Mouse (Mus musculus) left cerebral cortex, postnatal 10 days (tissue): ENCODE results near the gene Trip10. TPM values are rescaled to one million over a fixed set of nuclear protein-coding genes. Genes with fewer than 3 reads are reported as not detected.

Experiments used
- DNase-seq, 2 experiments: peaks; one replicate each; pipeline ENCODE4 v3.0.0; 2021 to 2022; ENCODE audit warnings: low spot score in 2 of 2, mixed read lengths in 1 of 2; ENCODE audit errors: extremely low spot score in 1 of 2
- intact Hi-C: fragments of 180-260 bp; cut with DNase I; formaldehyde crosslinking; loops from one replicate; pipeline ENCODE4 v1.15.1; 2025
- microRNA-seq: library from miRNA; unstranded; fragments of <30 nt; microRNA quantifications from one replicate; pipeline ENCODE4 v1.2.0, GENCODE M21; 2022
- total RNA-seq, 2 experiments: library from RNA; stranded (reverse); gene quantifications; 2 replicates each; pipeline ENCODE4 v1.2.3; 2021

The Trip10 gene
- total RNA-seq, 2 experiments from 2014 or later: 4.6 to 6.7 TPM

DNA sequence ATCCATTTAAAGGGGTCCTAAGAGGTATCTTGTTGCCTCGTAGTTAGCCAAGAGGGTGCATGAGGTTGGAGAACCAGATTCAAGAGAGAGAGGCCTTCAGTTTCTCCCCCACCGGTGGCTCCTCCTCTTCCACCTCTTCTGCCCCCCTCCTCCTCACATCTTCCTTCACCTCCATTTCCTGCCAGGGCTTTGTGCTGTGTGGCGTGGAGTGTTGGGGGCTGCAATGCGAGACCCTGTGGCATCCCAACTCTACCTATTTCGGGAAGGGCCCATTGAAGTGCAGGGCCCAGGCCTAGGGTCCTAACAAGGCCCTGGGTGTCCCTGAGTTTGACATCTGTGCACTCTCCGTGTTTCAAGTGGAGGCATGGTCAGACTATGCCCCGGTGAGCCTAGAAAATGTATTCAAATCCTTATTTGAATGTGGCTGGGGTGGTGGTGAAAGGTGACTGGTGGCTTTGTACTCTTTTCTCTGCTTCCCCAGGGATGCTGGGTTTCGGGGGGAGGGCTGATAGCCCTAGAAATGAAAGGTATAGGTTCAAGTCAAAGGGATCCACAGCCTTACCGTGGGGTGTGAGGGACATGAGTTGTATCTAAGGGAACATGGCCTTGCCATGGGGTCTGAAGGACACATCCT, 30.5 kb downstream of the Trip10 start:
- intact Hi-C loops: no loop called here

DNA sequence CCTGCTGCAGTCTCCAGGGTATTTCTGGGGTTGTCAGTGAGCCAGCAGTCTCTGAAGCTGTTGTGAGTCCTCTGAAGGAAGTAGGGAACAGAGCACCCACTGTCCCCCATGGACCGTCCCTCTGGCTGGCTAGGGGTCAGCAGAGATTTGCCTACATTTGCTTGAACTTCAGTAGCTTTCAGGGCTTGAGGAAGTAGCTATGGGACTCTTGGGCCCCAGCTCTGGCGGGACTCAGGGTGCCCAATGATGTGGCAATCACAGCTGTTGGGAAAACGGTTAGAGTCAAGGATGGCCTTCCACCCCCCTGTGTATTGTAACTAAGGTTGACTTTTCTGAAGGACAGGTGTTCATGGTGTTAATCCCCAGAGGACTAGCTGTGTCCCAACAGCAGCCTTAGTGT, 31.2 kb downstream of the Trip10 start:
- intact Hi-C loops: no loop called here
- no peak for DNase-seq

More for the DNA sequence above, 30.5 kb downstream of the Trip10 start:
- DNase-seq: no peak

DNA sequence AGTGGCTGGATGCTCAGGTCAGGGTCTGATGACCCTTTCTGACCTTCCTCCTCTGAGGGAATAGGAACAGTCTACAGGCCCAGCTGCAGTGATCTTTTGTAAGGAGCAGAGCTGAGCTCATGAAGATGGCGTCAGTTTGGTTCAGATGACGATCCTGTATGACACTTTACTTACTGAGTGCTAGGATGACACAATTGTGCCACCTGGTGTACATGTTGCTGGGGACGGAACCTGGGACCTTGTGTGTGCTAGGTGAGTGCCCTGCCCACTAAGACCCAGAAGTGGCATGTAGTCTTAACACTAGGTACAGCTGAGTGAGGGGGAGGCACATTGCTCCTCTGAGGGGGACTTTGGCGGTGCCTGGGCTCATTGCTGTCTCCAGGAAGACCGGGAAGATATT, 34.7 kb downstream of the Trip10 start:
- no peak for DNase-seq
- intact Hi-C loops: no loop called here

DNA sequence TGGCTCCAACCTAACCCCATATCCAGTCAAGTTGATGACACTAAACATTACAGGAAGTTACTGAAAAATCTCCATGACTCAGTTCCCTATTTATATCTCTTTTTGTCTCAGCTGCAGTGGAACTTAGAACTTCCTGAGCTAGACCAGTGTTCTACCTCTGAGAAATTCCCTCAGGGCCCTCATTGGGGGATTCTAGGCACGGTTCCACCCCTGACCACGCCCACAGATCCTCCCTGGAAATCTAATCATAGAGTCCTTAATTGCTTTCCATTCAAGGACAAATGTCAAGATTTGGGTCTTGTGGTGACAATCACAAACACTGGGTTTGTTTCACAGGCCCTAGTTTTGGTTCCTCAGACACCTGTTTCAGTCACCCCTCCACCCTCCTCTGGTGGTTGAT, 35.8 kb downstream of the Trip10 start:
- intact Hi-C loops: no loop called here
- no peak for DNase-seq

DNA sequence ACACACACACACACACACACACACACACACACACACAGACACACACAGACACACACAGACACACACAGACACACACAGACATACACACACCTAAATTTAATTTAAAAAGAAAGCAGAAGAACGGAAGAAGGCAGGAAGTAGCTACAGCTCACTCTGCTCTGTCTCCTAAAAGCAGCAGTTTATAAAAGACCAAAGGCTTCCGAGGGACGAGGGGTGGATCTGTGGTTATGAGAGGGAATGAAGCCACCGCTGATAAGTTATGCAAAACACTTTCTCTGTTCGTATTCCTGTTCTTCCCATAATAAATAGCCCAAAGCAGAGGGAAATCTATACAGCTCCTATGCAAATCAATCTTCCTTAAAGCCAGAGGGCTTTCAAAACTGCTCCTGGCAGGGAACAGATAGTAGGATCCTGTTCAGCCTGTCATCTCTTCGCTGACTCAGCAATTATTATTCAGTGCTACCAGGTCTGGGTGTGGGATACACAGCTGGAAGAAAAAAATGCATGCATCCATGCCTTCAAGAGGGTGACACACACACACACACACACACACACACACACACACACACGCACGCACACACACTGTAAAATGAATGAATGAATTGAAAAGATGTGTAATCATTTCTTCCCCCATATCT, 37.6 kb downstream of the Trip10 start:
- DNase-seq: no peak
- intact Hi-C loops: no loop called here

DNA sequence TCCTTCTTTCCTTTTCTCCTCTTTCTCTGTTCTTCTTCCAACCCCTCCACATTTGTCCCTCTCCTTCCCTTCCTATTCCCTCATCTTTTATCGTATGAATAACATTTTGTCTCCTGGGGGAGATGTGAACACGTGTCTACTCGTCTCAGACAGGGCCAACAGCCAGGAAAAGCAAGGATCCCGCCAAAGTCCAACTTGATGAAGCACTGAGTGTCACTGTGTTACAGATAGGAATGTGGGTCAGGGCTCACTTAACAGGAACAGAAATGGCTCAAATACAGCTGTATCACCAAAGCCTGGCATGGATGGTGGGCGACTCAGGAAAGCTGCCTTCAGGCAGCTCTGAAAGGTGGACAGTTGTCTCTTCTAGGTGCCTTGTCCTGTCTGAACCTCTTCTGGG, 40.0 kb downstream of the Trip10 start:
- intact Hi-C loops: no loop called here
- DNase-seq: no peak

DNA sequence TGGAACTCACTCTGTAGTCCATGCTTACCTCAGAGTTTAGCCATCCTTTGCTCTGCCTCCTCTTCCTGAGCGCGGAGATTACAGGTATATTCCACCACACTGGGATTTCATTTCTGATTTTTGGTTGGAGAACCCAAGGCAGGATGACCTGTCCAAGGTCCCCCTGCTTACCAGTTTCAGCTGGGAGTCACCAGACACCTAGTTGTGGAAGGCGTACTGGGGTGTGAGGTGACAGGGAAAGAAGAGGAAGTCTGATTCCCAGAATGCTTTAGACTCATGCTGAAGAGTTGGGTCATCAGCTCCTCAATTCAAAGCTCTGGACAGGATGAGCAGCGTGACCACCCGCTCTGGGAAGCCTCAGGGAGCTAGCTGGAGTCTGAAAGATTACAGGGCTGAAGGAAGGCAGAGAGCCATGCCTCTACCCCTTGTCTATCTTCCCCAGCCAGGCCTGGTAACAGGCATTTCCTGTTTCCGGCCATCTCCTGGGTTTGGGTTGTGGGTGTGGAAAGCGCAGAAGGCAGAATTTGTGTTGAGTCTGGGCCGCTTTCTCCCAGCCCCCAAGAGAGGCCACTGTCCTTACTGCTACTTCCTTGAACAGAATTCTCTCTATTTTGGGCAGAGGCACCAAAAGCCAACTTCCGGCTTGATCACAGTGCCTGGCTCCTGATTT, 40.9 kb downstream of the Trip10 start:
- no peak for DNase-seq
- intact Hi-C loops: no loop called here

DNA sequence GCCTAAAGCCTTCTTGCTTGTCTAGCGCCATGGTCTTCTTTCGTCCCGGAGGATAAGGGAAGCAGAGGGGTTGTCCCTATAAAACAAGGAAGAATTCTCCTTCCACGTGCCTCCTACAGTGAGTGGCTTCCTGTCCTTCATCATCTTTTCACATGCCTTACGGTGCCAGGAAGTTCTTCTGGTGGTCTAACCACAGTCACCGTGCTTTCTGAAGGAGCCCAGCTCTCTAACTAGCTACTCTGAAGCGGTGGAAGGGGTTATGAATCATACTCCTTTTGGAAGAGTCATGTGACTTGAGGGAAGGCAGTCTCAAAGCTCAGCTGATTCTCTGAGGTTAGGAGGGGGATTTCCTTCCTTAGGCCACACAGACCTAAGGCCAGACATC, 41.4 kb downstream of the Trip10 start:
- no peak for DNase-seq
- intact Hi-C loops: no loop called here

DNA sequence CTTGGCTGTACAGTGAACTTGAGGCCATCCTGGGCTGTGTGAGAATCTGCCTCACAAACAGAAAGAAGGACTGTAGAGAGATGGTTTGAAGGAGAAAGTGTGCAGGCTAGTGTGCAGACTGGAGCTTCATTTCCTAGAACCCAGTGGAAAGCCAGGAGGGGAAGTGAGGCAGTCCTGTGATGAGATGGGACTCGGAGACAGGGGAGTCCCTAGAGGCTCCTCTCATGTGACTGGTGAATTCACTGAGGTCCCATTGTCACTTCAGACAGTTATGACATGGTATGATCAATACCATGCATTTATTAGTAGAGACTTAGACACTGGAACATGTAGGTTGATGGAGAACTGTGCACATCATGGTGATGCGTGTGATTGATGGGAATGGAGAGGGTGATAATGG, 43.0 kb downstream of the Trip10 start:
- intact Hi-C loops: no loop called here
- DNase-seq: no peak

DNA sequence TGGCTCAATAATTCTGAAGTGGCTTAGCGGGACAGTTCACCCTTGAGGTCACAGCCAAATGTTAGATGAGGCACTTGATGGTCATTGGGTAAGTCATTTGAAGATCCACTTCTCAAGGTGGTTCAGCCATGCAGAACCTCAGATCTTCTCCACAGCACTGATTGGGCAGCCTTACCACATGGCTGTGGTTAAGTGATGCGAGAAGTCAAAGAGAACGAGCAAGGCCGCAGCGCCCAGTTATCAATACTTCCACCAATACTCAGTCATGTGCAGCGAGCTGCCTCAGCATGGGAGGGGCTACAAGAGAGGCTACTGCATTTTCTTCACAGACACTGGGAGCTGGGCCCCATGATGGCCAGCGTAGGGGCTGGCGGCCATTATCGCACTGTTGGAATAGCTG, 43.7 kb downstream of the Trip10 start:
- DNase-seq: no peak
- intact Hi-C loops: no loop called here

DNA sequence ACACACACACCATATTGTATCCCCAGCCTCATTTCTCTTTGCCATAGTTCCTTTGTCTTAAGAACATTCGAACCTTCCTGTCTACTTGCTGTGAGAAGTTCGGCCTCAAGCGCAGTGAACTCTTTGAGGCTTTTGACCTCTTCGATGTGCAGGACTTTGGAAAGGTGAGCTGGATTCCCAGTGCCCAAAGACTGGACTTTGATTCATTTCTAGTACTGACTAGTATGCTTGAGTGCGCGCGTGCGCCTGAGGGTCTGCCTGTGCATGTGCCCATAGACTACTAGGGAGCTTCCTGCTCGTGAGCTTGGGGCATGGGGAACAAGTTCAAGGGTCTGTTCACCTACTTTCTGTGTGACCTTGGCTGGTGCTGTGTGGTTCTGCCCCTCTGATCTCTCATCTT, 46.7 kb downstream of the Trip10 start:
- no peak for DNase-seq
- intact Hi-C loops: no loop called here

DNA sequence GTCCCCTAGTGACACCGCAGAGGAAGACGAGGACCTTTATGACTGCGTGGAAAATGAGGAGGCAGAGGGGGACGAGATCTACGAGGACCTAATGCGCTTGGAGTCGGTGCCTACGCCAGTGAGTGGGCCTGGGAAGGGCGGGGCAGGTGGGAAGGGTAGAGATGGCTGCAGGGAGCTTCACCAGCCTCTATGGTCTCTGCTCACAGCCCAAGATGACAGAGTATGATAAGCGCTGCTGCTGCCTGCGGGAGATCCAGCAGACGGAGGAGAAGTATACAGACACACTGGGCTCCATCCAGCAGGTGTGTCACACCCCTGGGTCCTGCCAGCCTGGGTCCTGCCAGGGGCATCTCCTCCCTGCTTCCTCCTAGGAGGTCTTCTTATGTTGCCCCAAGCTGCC, 47.8 kb downstream of the Trip10 start:
- no peak for DNase-seq
- intact Hi-C loops: no loop called here

DNA sequence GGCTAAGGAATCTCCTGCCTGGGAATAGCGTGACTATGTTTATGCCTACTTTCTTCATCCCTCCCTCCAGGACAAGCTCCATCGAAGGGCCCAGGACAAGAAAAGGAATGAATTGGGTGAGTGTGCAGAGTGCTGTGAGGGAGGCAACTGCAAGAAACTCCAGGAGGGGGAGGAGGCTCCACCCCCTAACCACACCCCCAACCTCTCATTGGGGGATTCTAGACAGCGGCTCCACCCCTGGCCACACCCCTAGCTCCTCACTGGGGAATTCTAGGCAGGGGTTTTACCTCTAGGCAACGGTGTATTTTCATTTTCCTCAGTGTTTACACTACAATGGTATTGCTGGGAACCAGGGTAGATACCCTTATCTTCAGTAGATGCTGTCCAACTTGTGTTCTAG, 56.3 kb downstream of the Trip10 start:
- intact Hi-C loops: no loop called here
- no peak for DNase-seq

DNA sequence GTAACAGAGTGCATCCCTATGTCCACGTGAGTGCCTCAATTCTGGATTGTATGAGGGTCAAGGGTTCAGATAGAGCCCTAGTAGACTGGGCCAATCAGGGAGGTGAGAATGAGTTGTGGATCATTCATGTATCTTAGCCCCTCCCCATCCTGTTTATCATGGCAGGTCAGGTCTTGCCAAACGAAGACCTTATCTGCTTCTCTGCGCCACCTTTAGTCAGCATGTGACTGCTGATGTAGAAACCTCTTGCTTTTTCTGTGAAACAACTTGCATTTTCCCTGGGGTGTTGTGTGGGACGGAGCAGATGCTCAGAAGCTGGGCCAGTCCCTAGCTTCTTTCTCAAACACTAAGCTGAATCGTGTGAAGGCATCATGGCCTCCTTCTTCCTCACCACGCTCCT, 57.8 kb downstream of the Trip10 start:
- no peak for DNase-seq
- intact Hi-C loops: no loop called here

DNA sequence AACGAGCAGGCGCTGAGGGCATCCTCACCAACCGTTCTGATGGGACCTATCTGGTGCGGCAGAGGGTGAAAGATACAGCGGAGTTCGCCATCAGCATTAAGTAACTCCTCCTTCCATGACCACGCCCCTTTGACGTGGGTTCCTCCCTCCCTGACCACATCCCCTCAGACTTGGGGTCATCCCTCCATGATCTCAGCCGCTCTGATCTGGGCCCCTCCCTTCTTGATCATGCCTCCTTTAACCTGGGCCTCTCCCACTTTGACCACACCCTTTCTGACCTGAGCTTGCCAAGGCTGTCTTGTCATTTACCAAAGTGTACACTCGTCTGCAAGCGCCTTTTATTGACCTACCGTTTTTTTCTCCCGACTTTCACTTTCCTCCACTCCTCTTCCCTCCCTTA, 62.5 kb downstream of the Trip10 start:
- intact Hi-C loops: no loop called here
- no peak for DNase-seq

Small RNAs within 50 kb of the gene (microRNA-seq; reads per million reads assigned to microRNA genes)
- not detected for gene Mir6978

Other genes starting within 250 kb of the Trip10 start
- not detected for gene Pspn, start 249.4 kb upstream of the Trip10 start, total RNA-seq
- 10 to 100 TPM; 47.2 to 51.3 TPM for gene Gtf2f1, start 238.2 kb upstream of the Trip10 start, total RNA-seq
- under 1 TPM in 1 of 2 experiments, not detected in 1; 0.51 TPM for gene Gm17949, start 238.0 kb upstream of the Trip10 start, total RNA-seq
- 100 to 1,000 TPM; 118 to 122 TPM for gene Khsrp, start 217.9 kb upstream of the Trip10 start, total RNA-seq
- under 1 TPM in 1 of 2 experiments, not detected in 1; 0.28 TPM for gene Slc25a41, start 207.8 kb upstream of the Trip10 start, total RNA-seq
- under 1 TPM in 1 of 2 experiments, not detected in 1; 0.47 TPM for gene Crb3, start 190.3 kb upstream of the Trip10 start, total RNA-seq
- gene Slc25a23, start 189.6 kb upstream of the Trip10 start, total RNA-seq: 100 to 1,000 TPM; 325 to 326 TPM
- 1 to 10 TPM; 1.4 to 1.6 TPM for gene Dennd1c, start 170.9 kb upstream of the Trip10 start, total RNA-seq
- 100 to 1,000 TPM; 519 to 556 TPM for gene Tubb4a, start 161.7 kb upstream of the Trip10 start, total RNA-seq
- under 1 TPM; 0.43 to 0.55 TPM for gene Tnfsf9, start 144.1 kb upstream of the Trip10 start, total RNA-seq
- gene Cd70, start 99.7 kb upstream of the Trip10 start, total RNA-seq: not detected
- not detected for gene Tnfsf14, start 55.3 kb upstream of the Trip10 start, total RNA-seq
- under 1 TPM; 0.62 to 0.67 TPM for gene C3, start 21.3 kb upstream of the Trip10 start, total RNA-seq
- gene Gpr108, start 1.0 kb upstream of the Trip10 start, total RNA-seq: 10 to 100 TPM; 14.8 to 15.9 TPM
- 1 to 10 TPM; 3.6 to 4.3 TPM for gene Vav1, start 29.6 kb downstream of the Trip10 start, total RNA-seq
- gene Adgre1, start 109.2 kb downstream of the Trip10 start, total RNA-seq: 10 to 100 TPM in 1 of 2 experiments, 1 to 10 TPM in 1; 5.8 to 10.4 TPM